In genomic region chr2:33465966-33466365, GRCm38 (mm10) we compare ENCODE assay signal across 10 mouse cellular contexts. TPM values are rescaled to one million over a fixed set of nuclear protein-coding genes. Genes with fewer than 3 reads are reported as not detected.
DNase-seq lines count a peak whose midpoint lies in the region; ATAC-seq and TF ChIP-seq lines count a peak whose summit lies in the region.
"Had no signal": no experiment of that assay in that cellular context is flagged by ENCODE, and none has a peak within 500 bp of the region (broad histone marks: within the 10 kb centered on the region; RNA-seq: fewer than 3 reads in every experiment).

No protein-coding gene starts in this region.

- no peak for ATAC-seq in kidney, embryonic 16.5 days (ENCODE audit: low FRiP score, low TSS enrichment)
- no peak for ATAC-seq in megakaryocyte-erythroid progenitor cell, adult 5-6 weeks (replicated peaks; ENCODE audit: low FRiP score, low TSS enrichment, poor library complexity, severe bottlenecking)

- no peak overlapping the region for H3K27ac ChIP-seq in kidney, embryonic 16.5 days (ENCODE audit: low read length)
- H3K27ac ChIP-seq: heart, embryonic 15.5 days had no signal

- peaks cover 22% of the 10 kb centered on the region for H3K4me1 ChIP-seq in kidney, embryonic 16.5 days (ENCODE audit: insufficient read depth, low read length)
- H3K4me1 ChIP-seq in E14TG2a.4 (replicated peaks; ENCODE audit: low read depth, low read length) = peaks cover 82% of the 10 kb centered on the region

- no peak for TF ChIP-seq CTCF in E14TG2a.4 (conservative IDR thresholded peaks at IDR 0.05; ENCODE audit: low read length)

- 69% methylated on average over 4 of the region's 4 CpGs for WGBS in kidney, embryonic 16.5 days

- H3K4me2 ChIP-seq in kidney, embryonic 16.5 days (replicated peaks; ENCODE audit: low read depth, low read length) = no peak overlapping the region
- H3K4me2 ChIP-seq: heart, embryonic 15.5 days had no signal

- peak; percentile 55 for DNase-seq in kidney, adult 18-20 months
- DNase-seq in R1 (ENCODE audit: low read depth, low spot score) = peak; percentile 62
- DNase-seq in kidney, adult 8-10 months = peak; percentile 53 to 66
- DNase-seq in left cerebral cortex, postnatal 25 days (ENCODE audit: low spot score in 2 of 2) = no peak
- no peak for DNase-seq in left cerebral cortex, postnatal 10 days (ENCODE audit: extremely low spot score in 1 of 2, low spot score in 2 of 2)
- DNase-seq: embryo, embryonic 11 days had no signal

- no peaks in the 10 kb centered on the region for H3K9me3 ChIP-seq in kidney, embryonic 16.5 days (ENCODE audit: low read length)
- H3K9me3 ChIP-seq in E14TG2a.4 (ENCODE audit: low read length) = no peaks in the 10 kb centered on the region
- H3K9me3 ChIP-seq: heart, embryonic 15.5 days had no signal

- H3K36me3 ChIP-seq in kidney, embryonic 16.5 days (ENCODE audit: insufficient read depth, low read length) = peaks cover 27% of the 10 kb centered on the region
- H3K36me3 ChIP-seq in E14TG2a.4 (ENCODE audit: insufficient read depth, low read length) = peaks cover 62% of the 10 kb centered on the region

- H3K27me3 ChIP-seq in kidney, embryonic 16.5 days (ENCODE audit: insufficient read depth, low read length) = no peaks in the 10 kb centered on the region
- H3K27me3 ChIP-seq in E14TG2a.4 (ENCODE audit: insufficient read depth, low read length) = no peaks in the 10 kb centered on the region
- H3K27me3 ChIP-seq: heart, embryonic 15.5 days had no signal

- H3K4me3 ChIP-seq in kidney, embryonic 16.5 days (ENCODE audit: low read length) = no peak overlapping the region
- peak overlapping the region; percentile 95 for H3K4me3 ChIP-seq in E14TG2a.4 (replicated peaks; ENCODE audit: low read length)
- H3K4me3 ChIP-seq: heart, embryonic 15.5 days had no signal

- intact Hi-C loops in left cerebral cortex, postnatal 25 days (cut with DNase I) = loop anchor here (5.0 kb wide), 1 partner anchor 34 kb away; the partner anchor contains the start of gene Zbtb34
- intact Hi-C loops in left cerebral cortex, postnatal 10 days (cut with DNase I) = no loop called here

- H3K9ac ChIP-seq in kidney, embryonic 16.5 days (replicated peaks; ENCODE audit: low read length) = no peak overlapping the region
- H3K9ac ChIP-seq: heart, embryonic 15.5 days had no signal

RNA-seq across cellular contexts. Expression of gene Zbtb43, which starts 2.4 kb away (rescaled TPM):
- 17.7 and 20.8 TPM in 2 replicates for polyA plus RNA-seq in kidney, embryonic 16.5 days (2015; fragmentation: Nextera tagmentation; extraction: Ambion mirVana)
- 10 to 100 TPM; 30.9 to 36.0 TPM for total RNA-seq in left cerebral cortex, postnatal 25 days (2021)
- total RNA-seq in left cerebral cortex, postnatal 10 days (2021) = 10 to 100 TPM; 27.5 to 32.6 TPM
- 12.0 and 12.4 TPM in 2 replicates for total RNA-seq in megakaryocyte-erythroid progenitor cell, adult 5-6 weeks (2014; fragmentation: Nextera tagmentation)
- total RNA-seq in megakaryocyte-erythroid progenitor cell, adult 5-6 weeks (2017) = 13.3 and 17.8 TPM in 2 replicates

RNA-seq across cellular contexts. Expression of gene Zbtb34, which starts 34.8 kb away (rescaled TPM):
- polyA plus RNA-seq in kidney, embryonic 16.5 days (2015; fragmentation: Nextera tagmentation; extraction: Ambion mirVana) = 6.9 and 7.1 TPM in 2 replicates
- total RNA-seq in left cerebral cortex, postnatal 25 days (2021) = 10 to 100 TPM; 24.2 to 26.2 TPM
- 10 to 100 TPM; 41.6 to 43.2 TPM for total RNA-seq in left cerebral cortex, postnatal 10 days (2021)
- total RNA-seq in megakaryocyte-erythroid progenitor cell, adult 5-6 weeks (2014; fragmentation: Nextera tagmentation) = 13.7 and 20.6 TPM in 2 replicates
- total RNA-seq in megakaryocyte-erythroid progenitor cell, adult 5-6 weeks (2017) = 3.1 and 3.5 TPM in 2 replicates

Comparison
In these comparisons a context has a peak if more than half of its experiments do, and no peak if none do; other contexts are left out.
1. DNase-seq: peak in kidney, adult 18-20 months (single experiment), R1 (single experiment) and kidney, adult 8-10 months (2 of 2); none in left cerebral cortex, postnatal 25 days (0 of 2) and left cerebral cortex, postnatal 10 days (0 of 2).